Mouse (Mus musculus) small intestine, adult 2 months (tissue): Measurements from ENCODE around the gene Ypel3.

Experiments used
- CTCF ChIP-seq: fragments of 200-500 bp; IDR thresholded peaks from 2 replicates; pipeline ENCODE4 v1.5.1; 2012; ENCODE audit warnings: low read depth, mild to moderate bottlenecking, control low read depth, inconsistent platforms, low read length, moderate library complexity, mixed read lengths; ENCODE audit not compliant: insufficient replicate concordance, insufficient read length; ENCODE audit errors: extremely low read depth
- POLR2A ChIP-seq: fragments of 200-500 bp; IDR thresholded peaks from 2 replicates; pipeline ENCODE4 v1.6.1; 2012; ENCODE audit warnings: low read depth, mild to moderate bottlenecking, control low read depth, inconsistent platforms, low read length, moderate library complexity

GRCm38 (mm10) chr7:126802134-126802889 lies 25.6 kb downstream of the Ypel3 start:
- TF ChIP-seq CTCF (no peak), POLR2A (no peak)
